Mouse (Mus musculus) MEL (cell line): Measurements from ENCODE around the gene Dot1l. TPM values are rescaled to one million over a fixed set of nuclear protein-coding genes. Genes with fewer than 3 reads are reported as not detected.

Experiments
- DNase-seq: peaks from one replicate; pipeline ENCODE4 v3.0.0; 2011; ENCODE audit warnings: low read depth, low spot score
- H3K27ac ChIP-seq: 2 replicates; pipeline ENCODE4 v1.5.1; 2012; ENCODE audit warnings: low read depth, mild to moderate bottlenecking, control low read depth, low read length, moderate library complexity; ENCODE audit not compliant: control insufficient read depth
- H3K27me3 ChIP-seq, 2 experiments: fragments of 150-350 bp in 1 of 2; sonication (generic) in 1 of 2; 2 replicates each; pipeline ENCODE4 v1.6.1; 2012; ENCODE audit warnings: low read length in 2 of 2, mild to moderate bottlenecking in 2 of 2, improper control_type of control experiment in 1 of 2, moderate library complexity in 1 of 2; ENCODE audit not compliant: insufficient read depth in 2 of 2, control insufficient read depth in 1 of 2
- H3K36me3 ChIP-seq, 2 experiments: 2 replicates each; pipeline ENCODE4 v1.6.1; 2012 to 2014; ENCODE audit warnings: low read length in 2 of 2, improper control_type of control experiment in 1 of 2, inconsistent platforms in 1 of 2, mild to moderate bottlenecking in 1 of 2; ENCODE audit not compliant: insufficient read depth in 2 of 2, control insufficient read depth in 1 of 2
- H3K4me1 ChIP-seq, 2 experiments: fragments of 150-350 bp in 1 of 2; sonication (generic) in 1 of 2; 2 replicates each; pipeline ENCODE4 v1.6.1; 2012; ENCODE audit warnings: low read length in 2 of 2, improper control_type of control experiment in 1 of 2, mild to moderate bottlenecking in 1 of 2; ENCODE audit not compliant: insufficient read depth in 2 of 2, control insufficient read depth in 1 of 2
- H3K4me3 ChIP-seq, 2 experiments: fragments of 150-350 bp in 1 of 2; sonication (generic) in 1 of 2; 2 replicates each; pipeline ENCODE4 v1.5.1; 2012; ENCODE audit warnings: low read depth in 2 of 2, low read length in 2 of 2, mild to moderate bottlenecking in 2 of 2, moderate library complexity in 2 of 2, control low read depth in 1 of 2, improper control_type of control experiment in 1 of 2; ENCODE audit not compliant: control insufficient read depth in 1 of 2, insufficient read depth in 1 of 2
- H3K79me2 ChIP-seq: 2 replicates; pipeline ENCODE4 v1.6.1; 2012; ENCODE audit warnings: mild to moderate bottlenecking, low read length, moderate library complexity; ENCODE audit not compliant: control insufficient read depth, poor library complexity, insufficient read depth
- H3K9ac ChIP-seq: 2 replicates; pipeline ENCODE4 v1.6.1; 2012; ENCODE audit warnings: low read depth, mild to moderate bottlenecking, control low read depth, low read length, moderate library complexity; ENCODE audit not compliant: control insufficient read depth, poor library complexity, severe bottlenecking
- H3K9me3 ChIP-seq: fragments of 150-350 bp; sonication (generic); replicated peaks from 2 replicates; pipeline ENCODE4 v1.6.1; 2012; ENCODE audit warnings: mild to moderate bottlenecking, low read length, improper control_type of control experiment, moderate library complexity; ENCODE audit not compliant: insufficient read depth
- BHLHE40 ChIP-seq: IDR thresholded peaks from 2 replicates; pipeline ENCODE4 v1.6.1; 2012; ENCODE audit warnings: low read depth, mild to moderate bottlenecking, inconsistent platforms, low read length, improper control_type of control experiment, borderline replicate concordance
- CHD2 ChIP-seq: IDR thresholded peaks from 2 replicates; pipeline ENCODE4 v1.6.1; 2011; ENCODE audit warnings: low read length, improper control_type of control experiment
- CTCF ChIP-seq, 3 experiments: IDR thresholded peaks in 2 of 3; conservative IDR thresholded peaks in 1 of 3; 2 replicates each; pipeline ENCODE4 v1.5.1; 2011 to 2012; ENCODE audit warnings: low read length in 3 of 3, low read depth in 2 of 3, mild to moderate bottlenecking in 2 of 3, improper control_type of control experiment in 1 of 3, inconsistent platforms in 1 of 3, mixed read lengths in 1 of 3, moderate library complexity in 1 of 3; ENCODE audit not compliant: control insufficient read depth in 1 of 3, insufficient read depth in 1 of 3, poor library complexity in 1 of 3, severe bottlenecking in 1 of 3
- EP300 ChIP-seq, 2 experiments: IDR thresholded peaks; 2 replicates each; pipeline ENCODE4 v1.6.1; 2011; ENCODE audit warnings: improper control_type of control experiment in 2 of 2, low read length in 2 of 2, low read depth in 1 of 2, mild to moderate bottlenecking in 1 of 2
- ETS1 ChIP-seq: IDR thresholded peaks from 2 replicates; pipeline ENCODE4 v1.6.1; 2012; ENCODE audit warnings: low read depth, mild to moderate bottlenecking, inconsistent platforms, low read length, improper control_type of control experiment, moderate library complexity
- JUND ChIP-seq: IDR thresholded peaks from 2 replicates; pipeline ENCODE4 v1.6.1; 2011; ENCODE audit warnings: low read depth, mild to moderate bottlenecking, improper control_type of control experiment, low read length
- KAT2A ChIP-seq: conservative IDR thresholded peaks from 2 replicates; pipeline ENCODE4 v1.6.1; 2012; ENCODE audit warnings: low read depth, low read length, improper control_type of control experiment, inconsistent platforms
- MAX ChIP-seq: IDR thresholded peaks from 2 replicates; pipeline ENCODE4 v1.6.1; 2011; ENCODE audit warnings: low read length, improper control_type of control experiment
- MAZ ChIP-seq: IDR thresholded peaks from 2 replicates; pipeline ENCODE4 v1.6.1; 2012; ENCODE audit warnings: low read depth, mild to moderate bottlenecking, inconsistent platforms, low read length, improper control_type of control experiment
- MEF2A ChIP-seq: IDR thresholded peaks from 2 replicates; pipeline ENCODE4 v1.6.1; 2014; ENCODE audit warnings: low read depth, mild to moderate bottlenecking, inconsistent platforms, low read length, improper control_type of control experiment; ENCODE audit not compliant: poor library complexity, insufficient replicate concordance, severe bottlenecking; ENCODE audit errors: extremely low read depth
- MXI1 ChIP-seq: IDR thresholded peaks from 2 replicates; pipeline ENCODE4 v1.6.1; 2011; ENCODE audit warnings: mild to moderate bottlenecking, low read depth, low read length, improper control_type of control experiment
- POLR2AphosphoS5 ChIP-seq: IDR thresholded peaks from 2 replicates; pipeline ENCODE4 v1.6.1; 2012; ENCODE audit warnings: low read depth, borderline replicate concordance, mild to moderate bottlenecking, inconsistent platforms, low read length, moderate library complexity, mixed read lengths
- RAD21 ChIP-seq: IDR thresholded peaks from 2 replicates; pipeline ENCODE4 v1.6.1; 2011; ENCODE audit warnings: mild to moderate bottlenecking, low read depth, low read length, improper control_type of control experiment
- SMC3 ChIP-seq: IDR thresholded peaks from 2 replicates; pipeline ENCODE4 v1.6.1; 2011; ENCODE audit warnings: low read depth, low read length, improper control_type of control experiment
- TBP ChIP-seq: IDR thresholded peaks from 2 replicates; pipeline ENCODE4 v1.8.0; 2011; ENCODE audit warnings: low read depth, low read length, improper control_type of control experiment
- USF1 ChIP-seq: IDR thresholded peaks from 2 replicates; pipeline ENCODE4 v1.6.1; 2014; ENCODE audit warnings: low read depth, mild to moderate bottlenecking, inconsistent platforms, low read length, improper control_type of control experiment, moderate library complexity
- ZNF384 ChIP-seq: IDR thresholded peaks from 2 replicates; pipeline ENCODE4 v1.6.1; 2012; ENCODE audit warnings: low read depth, mild to moderate bottlenecking, inconsistent platforms, low read length, improper control_type of control experiment
- polyA plus RNA-seq, 2 experiments: library from polyadenylated mRNA; stranded (reverse) in 1 of 2; unstranded in 1 of 2; fragments of >175 nt in 1 of 2; fragments of >200 nt in 1 of 2; gene quantifications; 2 replicates each; pipeline versions ENCODE4 v1.2.1 to v1.2.4; 2012; ENCODE audit warnings: low replicate concordance in 2 of 2, low read depth in 1 of 2; ENCODE audit not compliant: insufficient read length in 2 of 2, insufficient read depth in 1 of 2, missing spikeins in 1 of 2
- total RNA-seq: library from RNA; depleted of rRNA; stranded (reverse); fragments of 300-350 nt; gene quantifications from 2 replicates; pipeline ENCODE4 v1.2.3, GENCODE M21; 2012

Gene Dot1l
- total and polyA plus RNA-seq, 3 experiments: 15.0 to 70.6 TPM; not detected in 1

DNA sequence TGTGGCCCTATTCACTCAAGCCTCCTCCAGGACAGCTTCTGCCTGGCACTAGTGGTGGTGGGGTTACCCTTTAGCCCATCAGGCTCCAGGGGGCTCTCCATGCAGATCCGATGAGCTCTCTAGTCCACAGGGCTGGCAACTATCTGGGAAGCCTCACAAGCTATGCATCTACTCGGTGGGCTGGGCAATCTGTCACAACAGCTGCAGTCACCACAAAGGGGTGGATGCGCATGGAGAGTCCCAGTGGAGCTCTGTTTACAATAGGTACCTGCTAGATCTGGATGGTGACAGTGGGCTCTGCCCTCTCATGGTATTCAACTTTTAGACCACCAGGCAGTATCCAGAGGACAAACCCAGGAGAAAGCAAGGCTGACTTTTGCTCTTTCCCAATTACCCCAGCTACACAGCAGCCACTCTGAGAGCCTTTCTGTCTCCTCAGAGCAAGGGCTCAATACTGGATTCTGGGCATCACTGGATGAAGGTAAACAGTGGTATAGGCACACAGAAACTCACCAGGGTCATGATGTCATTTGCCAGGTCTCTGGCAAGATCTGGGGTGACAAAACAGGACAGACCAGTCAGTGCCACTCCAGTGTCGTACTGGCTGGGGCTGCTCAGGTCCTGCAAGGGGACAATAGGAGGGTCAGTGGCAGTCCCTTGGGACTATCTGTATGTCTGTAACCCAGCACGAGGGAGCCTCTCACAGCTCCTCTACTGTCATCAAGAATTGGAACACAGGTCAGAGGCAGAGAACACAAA, 27.5 kb upstream of the Dot1l start:
- Histone ChIP-seq H3K27ac (no peak overlapping the region), H3K4me3 (no peak overlapping the region), H3K9me3 (no peaks in the 10 kb centered on the region), H3K4me1 (no peaks in the 10 kb centered on the region), H3K27me3 (no peaks in the 10 kb centered on the region), H3K9ac (no peak overlapping the region), H3K36me3 (peaks cover 0 to 13% of the 10 kb centered on the region in 2 experiments; a peak in 2 of 4 replicates), H3K79me2 (no peaks in the 10 kb centered on the region)
- TF ChIP-seq POLR2AphosphoS5: no peak
- no peak for TF ChIP-seq BHLHE40
- TF ChIP-seq JUND: no peak
- no peak for TF ChIP-seq RAD21
- no peak for DNase-seq

GRCm38 (mm10) chr10:80732611-80733101, 22.4 kb upstream of the Dot1l start:
- Histone ChIP-seq H3K9ac (no peak overlapping the region), H3K36me3 (peaks cover 0 to 11% of the 10 kb centered on the region in 2 experiments; a peak in 2 of 4 replicates), H3K9me3 (no peaks in the 10 kb centered on the region), H3K4me3 (no peak overlapping the region), H3K27ac (no peak overlapping the region), H3K4me1 (0 out of 4 replicates have a peak, but pooled peaks cover 0 to 3% of the 10 kb centered on the region in 2 experiments), H3K79me2 (peaks cover 9% of the 10 kb centered on the region), H3K27me3 (no peaks in the 10 kb centered on the region)
- no peak for DNase-seq
- no peak for TF ChIP-seq CHD2

DNA sequence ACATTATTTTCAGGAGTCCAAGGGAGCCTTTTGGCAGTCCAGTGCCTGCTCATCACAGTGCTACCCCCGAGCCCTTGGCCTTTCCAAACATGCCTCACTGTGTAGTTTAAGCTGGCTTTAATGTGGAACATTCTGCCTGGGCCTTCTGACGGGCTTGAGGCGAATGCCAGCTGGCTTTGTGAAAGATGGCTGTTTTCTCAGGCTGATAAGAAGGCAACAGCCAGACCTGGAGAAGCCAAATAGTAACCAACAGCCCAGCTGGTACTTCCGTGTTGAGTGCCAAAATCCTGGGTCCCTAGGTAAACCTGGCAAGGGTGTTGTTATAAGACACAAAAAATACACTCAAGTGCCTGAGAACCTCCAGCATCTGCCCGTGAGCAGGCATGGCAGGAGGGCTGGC, 18.3 kb upstream of the Dot1l start:
- H3K36me3 ChIP-seq: peaks cover 4% of the 10 kb centered on the region in 2 experiments
- TF ChIP-seq MXI1: no peak
- no peak for DNase-seq
- no peak overlapping the region for H3K27ac ChIP-seq
- H3K4me1 ChIP-seq: peaks cover 0 to 14% of the 10 kb centered on the region in 2 experiments; a peak in 2 of 4 replicates
- H3K4me3 ChIP-seq: no peak overlapping the region
- no peak overlapping the region for H3K9ac ChIP-seq
- no peaks in the 10 kb centered on the region for H3K9me3 ChIP-seq
- no peaks in the 10 kb centered on the region for H3K27me3 ChIP-seq
- H3K79me2 ChIP-seq: peaks cover 42% of the 10 kb centered on the region

GRCm38 (mm10) chr10:80738657-80739056, 16.3 kb upstream of the Dot1l start:
- peaks cover 4% of the 10 kb centered on the region in 2 experiments for H3K36me3 ChIP-seq

More at GRCm38 (mm10) chr10:80738657-80739056, 16.3 kb upstream of the Dot1l start:
- TF ChIP-seq USF1: no peak
- no peak for TF ChIP-seq MAZ
- TF ChIP-seq CTCF (IDR thresholded peaks at IDR 0.05 in 2 of 3, conservative IDR thresholded peaks at IDR 0.05 in 1 of 3; ENCODE audit: control insufficient read depth in 1 of 3, insufficient read depth in 1 of 3, low read depth in 2 of 3, low read length in 3 of 3, poor library complexity in 1 of 3, severe bottlenecking in 1 of 3): peak; percentile 4 to 38 (median 28); a peak in 3 of 6 replicates
- no peak for TF ChIP-seq KAT2A
- peak; percentile 33; the same call in 1 of the 2 replicates for TF ChIP-seq SMC3
- no peak for TF ChIP-seq ETS1
- no peak for TF ChIP-seq TBP
- no peak for TF ChIP-seq MEF2A
- TF ChIP-seq MAX: no peak
- peak; percentile 50; the same call in 1 of the 2 replicates for TF ChIP-seq ZNF384
- TF ChIP-seq EP300 (IDR thresholded peaks at IDR 0.05; ENCODE audit: low read depth in 1 of 2, low read length in 2 of 2): no peak
- peak; percentile 27 for TF ChIP-seq RAD21
- Histone ChIP-seq H3K4me3 (no peak overlapping the region), H3K27me3 (no peaks in the 10 kb centered on the region), H3K79me2 (peaks cover 44% of the 10 kb centered on the region), H3K9me3 (no peaks in the 10 kb centered on the region), H3K9ac (no peak overlapping the region), H3K4me1 (peaks cover 0 to 19% of the 10 kb centered on the region in 2 experiments; a peak in 2 of 4 replicates), H3K27ac (no peak overlapping the region)
- peak; percentile 49 for DNase-seq
